Mouse (Mus musculus): ENCODE measurements around the gene Asap3. TPM values are rescaled to one million over a fixed set of nuclear protein-coding genes. Genes with fewer than 3 reads are reported as not detected.

Asap3 gene
- polyA plus RNA-seq, 1 experiment from 2014 or later: 3.0 TPM

DNA sequence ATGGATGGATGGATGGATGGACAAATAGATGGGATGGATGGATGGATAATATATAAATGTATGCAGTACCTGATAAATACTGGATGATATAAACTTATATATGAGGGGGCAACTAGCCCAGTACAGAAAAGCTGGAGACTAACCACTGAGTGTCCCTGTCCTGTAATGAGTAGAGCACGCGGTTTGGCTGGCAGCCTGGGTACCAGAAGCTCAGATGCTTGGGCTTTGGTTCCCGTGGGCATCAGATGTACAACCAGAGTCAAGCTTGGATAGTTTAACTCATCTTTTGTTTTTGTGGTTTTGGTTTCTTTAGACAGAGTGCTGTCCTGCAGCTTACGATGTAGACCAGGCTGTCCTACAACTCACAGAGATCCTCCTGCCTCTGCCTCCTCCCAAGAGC is 57.4 kb downstream of the Asap3 start:
- Histone ChIP-seq H3K27ac (no peak overlapping the region), H3K27me3 (ENCODE audit: insufficient read depth, low read length) (no peaks in the 10 kb centered on the region), H3K9me3 (replicated peaks; ENCODE audit: low read length) (no peaks in the 10 kb centered on the region), H3K4me1 (replicated peaks; ENCODE audit: insufficient read depth, low read length) (no peaks in the 10 kb centered on the region), H3K9ac (ENCODE audit: low read depth, low read length) (no peak overlapping the region), H3K4me2 (ENCODE audit: low read length) (no peak overlapping the region), H3K36me3 (ENCODE audit: insufficient read depth, low read length) (no peaks in the 10 kb centered on the region), H3K4me3 (replicated peaks; ENCODE audit: low read depth, low read length) (no peak overlapping the region)
- ATAC-seq (replicated peaks; ENCODE audit: low FRiP score, low read depth) (no peak), DNase-seq (ENCODE audit: low spot score) (no peak)
- TF ChIP-seq CTCF (IDR thresholded peaks at IDR 0.05; ENCODE audit: low read depth): no peak
- WGBS: 94% methylated on average over 4 of the region's 4 CpGs

GRCm38 (mm10) chr4:136266716-136267343 is 60.7 kb downstream of the Asap3 start:
- no peaks in the 10 kb centered on the region for H3K36me3 ChIP-seq (ENCODE audit: insufficient read depth, low read length)
- 77% methylated on average over 9 of the region's 9 CpGs for WGBS
- ATAC-seq (replicated peaks; ENCODE audit: low FRiP score, low read depth): no peak
- H3K4me2 ChIP-seq (ENCODE audit: low read length): no peak overlapping the region
- no peaks in the 10 kb centered on the region for H3K27me3 ChIP-seq (ENCODE audit: insufficient read depth, low read length)
- no peak for DNase-seq (ENCODE audit: low spot score)
- no peak overlapping the region for H3K9ac ChIP-seq (ENCODE audit: low read depth, low read length)
- H3K4me1 ChIP-seq (replicated peaks; ENCODE audit: insufficient read depth, low read length): no peaks in the 10 kb centered on the region
- H3K27ac ChIP-seq: no peak overlapping the region
- no peaks in the 10 kb centered on the region for H3K9me3 ChIP-seq (replicated peaks; ENCODE audit: low read length)
- no peak for TF ChIP-seq CTCF (IDR thresholded peaks at IDR 0.05; ENCODE audit: low read depth)
- H3K4me3 ChIP-seq (replicated peaks; ENCODE audit: low read depth, low read length): no peak overlapping the region

DNA sequence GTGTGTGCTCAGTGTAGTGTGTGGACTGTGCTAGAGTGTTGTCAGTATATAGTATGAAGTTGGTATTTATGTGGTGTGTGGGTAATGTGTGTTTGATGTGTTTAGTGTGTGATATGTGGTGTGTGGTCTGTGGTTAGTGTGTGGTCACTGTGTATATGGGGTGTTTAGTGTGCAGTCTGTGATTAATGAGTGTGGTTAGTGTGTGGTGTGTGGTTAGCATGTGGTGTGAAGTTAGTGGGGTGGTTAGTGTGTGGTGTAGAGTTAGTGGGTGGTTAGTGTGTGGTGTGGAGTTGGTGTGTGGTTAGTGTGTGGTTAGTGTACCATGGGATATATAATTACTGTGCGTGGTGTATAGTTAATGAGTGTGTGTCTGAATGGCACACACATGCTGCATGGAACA is 62.7 kb downstream of the Asap3 start:
- H3K9ac ChIP-seq (ENCODE audit: low read depth, low read length): no peak overlapping the region
- no peaks in the 10 kb centered on the region for H3K9me3 ChIP-seq (replicated peaks; ENCODE audit: low read length)
- ATAC-seq (replicated peaks; ENCODE audit: low FRiP score, low read depth): no peak
- H3K4me2 ChIP-seq (ENCODE audit: low read length): no peak overlapping the region
- no peaks in the 10 kb centered on the region for H3K27me3 ChIP-seq (ENCODE audit: insufficient read depth, low read length)
- DNase-seq (ENCODE audit: low spot score): no peak
- H3K4me1 ChIP-seq (replicated peaks; ENCODE audit: insufficient read depth, low read length): no peaks in the 10 kb centered on the region
- 88% methylated on average over 1 of the region's 1 CpGs for WGBS
- H3K27ac ChIP-seq: no peak overlapping the region
- no peak for TF ChIP-seq CTCF (IDR thresholded peaks at IDR 0.05; ENCODE audit: low read depth)
- no peak overlapping the region for H3K4me3 ChIP-seq (replicated peaks; ENCODE audit: low read depth, low read length)
- H3K36me3 ChIP-seq (ENCODE audit: insufficient read depth, low read length): no peaks in the 10 kb centered on the region

DNA sequence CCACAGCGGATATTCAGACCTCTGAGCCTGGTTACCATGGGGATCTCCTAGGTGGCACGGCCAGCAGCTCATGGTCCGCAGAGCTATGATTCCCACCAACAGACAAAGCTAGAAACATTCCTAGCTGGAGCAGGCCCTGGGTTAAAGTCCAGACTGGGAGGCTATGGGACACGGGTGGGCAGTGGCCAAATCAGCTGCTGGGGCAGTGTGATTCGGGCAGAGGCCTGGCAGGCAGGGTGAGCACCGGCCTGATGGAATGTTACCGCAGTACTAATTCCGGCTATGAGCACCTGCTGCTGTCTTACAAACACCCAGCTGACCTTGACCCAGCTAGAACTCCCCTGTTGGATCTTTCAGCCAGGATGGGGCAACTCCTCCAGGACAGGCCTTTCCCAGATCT is 64.5 kb downstream of the Asap3 start:
- 81% methylated on average over 8 of the region's 8 CpGs for WGBS
- no peak for DNase-seq (ENCODE audit: low spot score)
- Histone ChIP-seq H3K27ac (no peak overlapping the region), H3K9me3 (replicated peaks; ENCODE audit: low read length) (no peaks in the 10 kb centered on the region), H3K4me2 (ENCODE audit: low read length) (no peak overlapping the region), H3K4me1 (replicated peaks; ENCODE audit: insufficient read depth, low read length) (no peaks in the 10 kb centered on the region), H3K36me3 (ENCODE audit: insufficient read depth, low read length) (no peaks in the 10 kb centered on the region), H3K4me3 (replicated peaks; ENCODE audit: low read depth, low read length) (no peak overlapping the region), H3K27me3 (ENCODE audit: insufficient read depth, low read length) (no peaks in the 10 kb centered on the region), H3K9ac (ENCODE audit: low read depth, low read length) (no peak overlapping the region)
- no peak for TF ChIP-seq CTCF (IDR thresholded peaks at IDR 0.05; ENCODE audit: low read depth)
- ATAC-seq (replicated peaks; ENCODE audit: low FRiP score, low read depth): no peak; the same call in 1 of the 2 replicates

DNA sequence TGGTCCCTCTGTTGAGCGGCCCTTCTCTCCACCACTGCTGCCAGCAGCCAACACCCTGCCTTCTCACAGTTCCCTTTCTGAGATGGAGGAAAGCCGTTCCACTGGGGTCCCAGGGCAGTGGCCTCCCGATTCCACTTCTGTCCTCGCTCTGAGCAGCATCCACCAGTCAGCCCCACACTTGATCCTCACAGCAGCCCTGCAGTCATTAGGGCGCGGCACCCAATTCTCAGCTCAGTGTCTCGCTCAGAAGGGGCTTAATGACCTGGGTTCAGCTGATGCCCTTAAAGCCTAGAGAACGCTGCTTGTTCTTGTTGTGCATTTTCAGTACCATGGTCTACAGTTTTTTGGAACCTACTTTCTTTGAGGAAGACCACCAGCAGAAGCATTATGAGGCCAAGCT is 74.9 kb downstream of the Asap3 start:
- H3K9ac ChIP-seq (ENCODE audit: low read depth, low read length): no peak overlapping the region
- no peaks in the 10 kb centered on the region for H3K36me3 ChIP-seq (ENCODE audit: insufficient read depth, low read length)
- H3K4me1 ChIP-seq (replicated peaks; ENCODE audit: insufficient read depth, low read length): peaks cover 5% of the 10 kb centered on the region; the same call in 1 of the 2 replicates
- no peak overlapping the region for H3K4me3 ChIP-seq (replicated peaks; ENCODE audit: low read depth, low read length)
- no peak for ATAC-seq (replicated peaks; ENCODE audit: low FRiP score, low read depth)
- no peak for DNase-seq (ENCODE audit: low spot score)
- H3K9me3 ChIP-seq (replicated peaks; ENCODE audit: low read length): no peaks in the 10 kb centered on the region
- H3K27me3 ChIP-seq (ENCODE audit: insufficient read depth, low read length): no peaks in the 10 kb centered on the region
- H3K4me2 ChIP-seq (ENCODE audit: low read length): no peak overlapping the region
- no peak for TF ChIP-seq CTCF (IDR thresholded peaks at IDR 0.05; ENCODE audit: low read depth)
- no peak overlapping the region for H3K27ac ChIP-seq
- 60% methylated on average over 8 of the region's 8 CpGs for WGBS

DNA sequence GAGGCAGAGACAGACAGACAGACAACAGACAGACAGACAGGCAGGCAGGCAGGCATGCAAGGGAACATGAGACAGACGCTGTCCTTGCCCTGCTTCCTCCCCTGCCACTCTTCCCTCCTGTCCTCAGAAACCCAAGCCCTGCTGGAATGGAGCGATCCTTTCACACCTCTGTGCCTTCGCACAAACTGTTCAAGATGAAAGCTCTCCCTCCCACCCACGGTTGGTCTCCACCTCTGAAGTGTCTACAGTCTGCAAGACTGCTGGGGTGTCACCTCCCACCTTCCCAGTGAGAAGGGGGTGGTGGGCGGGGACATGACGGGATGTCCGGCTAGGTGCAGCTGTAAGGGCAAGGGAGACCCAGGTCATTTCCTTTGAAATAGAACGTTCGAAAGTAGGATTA is 75.4 kb downstream of the Asap3 start:
- Histone ChIP-seq H3K27ac (no peak overlapping the region), H3K27me3 (ENCODE audit: insufficient read depth, low read length) (no peaks in the 10 kb centered on the region), H3K36me3 (ENCODE audit: insufficient read depth, low read length) (no peaks in the 10 kb centered on the region), H3K4me1 (replicated peaks; ENCODE audit: insufficient read depth, low read length) (peaks cover 8% of the 10 kb centered on the region; the same call in 1 of the 2 replicates), H3K9me3 (replicated peaks; ENCODE audit: low read length) (no peaks in the 10 kb centered on the region), H3K4me2 (ENCODE audit: low read length) (no peak overlapping the region), H3K4me3 (replicated peaks; ENCODE audit: low read depth, low read length) (no peak overlapping the region), H3K9ac (ENCODE audit: low read depth, low read length) (no peak overlapping the region)
- peak; percentile 71 for DNase-seq (ENCODE audit: low spot score)
- WGBS: 31% methylated on average over 9 of the region's 9 CpGs
- no peak for ATAC-seq (replicated peaks; ENCODE audit: low FRiP score, low read depth)
- TF ChIP-seq CTCF (IDR thresholded peaks at IDR 0.05; ENCODE audit: low read depth): no peak

Measured in kidney, postnatal 0 days (tissue).